Mouse (Mus musculus): ENCODE data around the gene Bcl2.

Bcl2 gene

DNA sequence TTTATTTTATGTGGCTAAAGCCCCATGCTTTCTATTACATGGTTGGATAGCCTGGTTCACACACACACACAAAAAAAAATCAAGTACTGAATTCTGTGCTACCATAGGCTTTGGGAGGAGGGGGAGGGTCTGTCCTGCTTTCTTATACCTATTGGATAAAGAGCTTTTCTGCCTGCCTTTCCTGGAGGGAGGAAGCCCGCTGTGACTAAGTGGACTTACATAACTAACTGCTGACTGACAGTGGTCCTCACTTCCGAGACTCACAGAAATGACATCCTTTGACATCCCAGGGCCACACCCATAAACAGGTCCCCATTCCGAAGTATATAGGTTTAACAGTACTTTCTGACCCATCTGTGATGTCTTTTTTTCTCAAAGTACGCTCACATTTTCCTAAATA is 200.6 kb downstream of the Bcl2 start:
- DNase-seq (ENCODE audit: low spot score in 2 of 2) = no peak

- DNase-seq (ENCODE audit: low spot score in 2 of 2) = peak; percentile 59 to 78
Observed at GRCm38 (mm10) chr1:106511593-106511992, 202.5 kb downstream of the Bcl2 start.

GRCm38 (mm10) chr1:106507556-106507955 is 206.5 kb downstream of the Bcl2 start:
- DNase-seq (ENCODE audit: low spot score in 2 of 2) = no peak

- DNase-seq (ENCODE audit: low spot score in 2 of 2) = no peak
Observed at GRCm38 (mm10) chr1:106503910-106504309, 210.2 kb downstream of the Bcl2 start.

GRCm38 (mm10) chr1:106503407-106503806 is 210.7 kb downstream of the Bcl2 start:
- DNase-seq (ENCODE audit: low spot score in 2 of 2) = no peak

- no peak for DNase-seq (ENCODE audit: low spot score in 2 of 2)
Observed at GRCm38 (mm10) chr1:106497999-106498398, 216.1 kb downstream of the Bcl2 start.

Data from urinary bladder, postnatal 4 days (tissue).